Mouse (Mus musculus) olfactory bulb, adult 2 months (tissue): ENCODE data around the gene Apol10b.

Experiments
- CTCF ChIP-seq: fragments of 200-500 bp; IDR thresholded peaks from 2 replicates; pipeline ENCODE4 v1.5.1; 2012; ENCODE audit warnings: low read depth, mild to moderate bottlenecking, low read length, moderate library complexity; ENCODE audit not compliant: insufficient read depth
- POLR2A ChIP-seq: fragments of 200-500 bp; IDR thresholded peaks from 2 replicates; pipeline ENCODE4 v1.6.1; 2012; ENCODE audit warnings: mild to moderate bottlenecking, low read depth, low read length, moderate library complexity; ENCODE audit not compliant: insufficient read depth

GRCm38 (mm10) chr15:77563219-77563618 is 32.7 kb downstream of the Apol10b start:
- TF ChIP-seq POLR2A (no peak), CTCF (no peak)
